Mouse (Mus musculus): ENCODE data around the gene Aars2. TPM values are rescaled to one million over a fixed set of nuclear protein-coding genes. Genes with fewer than 3 reads are reported as not detected.

The Aars2 gene
- polyA plus RNA-seq, 1 experiment from 2014 or later, result 21.0 TPM

GRCm38 (mm10) chr17:45503301-45503973 lies 3.2 kb upstream of the Aars2 start:
- Histone ChIP-seq H3K36me3 (no peaks in the 10 kb centered on the region; the same call in 1 of the 2 replicates), H3K9ac (no peak overlapping the region), H3K4me2 (no peak overlapping the region), H3K27me3 (no peaks in the 10 kb centered on the region), H3K27ac (no peak overlapping the region), H3K4me1 (peaks cover 7% of the 10 kb centered on the region; the same call in 1 of the 2 replicates), H3K9me3 (no peaks in the 10 kb centered on the region), H3K4me3 (no peak overlapping the region)
- 52% methylated on average over 5 of the region's 5 CpGs for WGBS
- ATAC-seq (ENCODE audit: borderline replicate concordance, extremely low read depth, low FRiP score, low TSS enrichment), result no peak

GRCm38 (mm10) chr17:45505941-45506465 lies 638 bp upstream of the Aars2 start:
- H3K9me3 ChIP-seq, result no peaks in the 10 kb centered on the region
- H3K4me3 ChIP-seq, result no peak overlapping the region; the same call in 1 of the 2 replicates
- H3K4me1 ChIP-seq, result peaks cover 7% of the 10 kb centered on the region; the same call in 1 of the 2 replicates
- H3K27me3 ChIP-seq, result no peaks in the 10 kb centered on the region
- H3K27ac ChIP-seq, result no peak overlapping the region
- ATAC-seq (ENCODE audit: borderline replicate concordance, extremely low read depth, low FRiP score, low TSS enrichment), result no peak
- peak overlapping the region; percentile 54 for H3K4me2 ChIP-seq
- H3K36me3 ChIP-seq, result peaks cover 7% of the 10 kb centered on the region
- no peak overlapping the region for H3K9ac ChIP-seq
- WGBS, result 61% methylated on average over 6 of the region's 6 CpGs

- no peak overlapping the region for H3K27ac ChIP-seq
- H3K36me3 ChIP-seq, result peaks cover 9% of the 10 kb centered on the region
- H3K9ac ChIP-seq, result no peak overlapping the region
- WGBS, result 83% methylated on average over 4 of the region's 4 CpGs
- no peak overlapping the region for H3K4me3 ChIP-seq
- no peak overlapping the region for H3K4me2 ChIP-seq
- peaks cover 7% of the 10 kb centered on the region; the same call in 1 of the 2 replicates for H3K4me1 ChIP-seq
- no peaks in the 10 kb centered on the region for H3K9me3 ChIP-seq
- no peak for ATAC-seq (ENCODE audit: borderline replicate concordance, extremely low read depth, low FRiP score, low TSS enrichment)
- no peaks in the 10 kb centered on the region for H3K27me3 ChIP-seq
Measured at GRCm38 (mm10) chr17:45510871-45511270, 4.2 kb downstream of the Aars2 start.

GRCm38 (mm10) chr17:45511757-45512156 lies 5.1 kb downstream of the Aars2 start:
- Histone ChIP-seq H3K27me3 (no peaks in the 10 kb centered on the region), H3K9ac (no peak overlapping the region), H3K4me2 (no peak overlapping the region), H3K9me3 (no peaks in the 10 kb centered on the region), H3K27ac (no peak overlapping the region), H3K4me3 (no peak overlapping the region), H3K36me3 (peaks cover 9% of the 10 kb centered on the region), H3K4me1 (peaks cover 7% of the 10 kb centered on the region; the same call in 1 of the 2 replicates)
- 91% methylated on average over 4 of the region's 4 CpGs for WGBS
- ATAC-seq (ENCODE audit: borderline replicate concordance, extremely low read depth, low FRiP score, low TSS enrichment), result no peak

- Histone ChIP-seq H3K27ac (no peak overlapping the region), H3K9ac (no peak overlapping the region), H3K4me3 (no peak overlapping the region), H3K27me3 (no peaks in the 10 kb centered on the region), H3K4me1 (no peaks in the 10 kb centered on the region), H3K9me3 (no peaks in the 10 kb centered on the region), H3K36me3 (0 out of 2 replicates have a peak, but pooled peaks cover 8% of the 10 kb centered on the region), H3K4me2 (no peak overlapping the region)
- WGBS, result 42% methylated on average over 15 of the region's 15 CpGs
- no peak for ATAC-seq (ENCODE audit: borderline replicate concordance, extremely low read depth, low FRiP score, low TSS enrichment)
Measured at GRCm38 (mm10) chr17:45515204-45515726, 8.6 kb downstream of the Aars2 start.

GRCm38 (mm10) chr17:45515806-45516205 lies 9.2 kb downstream of the Aars2 start:
- Histone ChIP-seq H3K27ac (no peak overlapping the region), H3K4me2 (no peak overlapping the region), H3K4me1 (no peaks in the 10 kb centered on the region), H3K9me3 (no peaks in the 10 kb centered on the region), H3K9ac (no peak overlapping the region), H3K4me3 (no peak overlapping the region), H3K27me3 (no peaks in the 10 kb centered on the region), H3K36me3 (0 out of 2 replicates have a peak, but pooled peaks cover 8% of the 10 kb centered on the region)
- 85% methylated on average over 10 of the region's 10 CpGs for WGBS
- no peak for ATAC-seq (ENCODE audit: borderline replicate concordance, extremely low read depth, low FRiP score, low TSS enrichment)

GRCm38 (mm10) chr17:45516488-45516887 lies 9.8 kb downstream of the Aars2 start:
- no peaks in the 10 kb centered on the region for H3K4me1 ChIP-seq
- 39% methylated on average over 8 of the region's 8 CpGs for WGBS

GRCm38 (mm10) chr17:45517135-45517534 lies 10.5 kb downstream of the Aars2 start:
- H3K9ac ChIP-seq, result no peak overlapping the region
- H3K9me3 ChIP-seq, result no peaks in the 10 kb centered on the region
- ATAC-seq (ENCODE audit: borderline replicate concordance, extremely low read depth, low FRiP score, low TSS enrichment), result no peak
- no peak overlapping the region for H3K4me2 ChIP-seq
- H3K36me3 ChIP-seq, result 0 out of 2 replicates have a peak, but pooled peaks cover 6% of the 10 kb centered on the region
- H3K4me1 ChIP-seq, result no peaks in the 10 kb centered on the region
- H3K27ac ChIP-seq, result no peak overlapping the region
- WGBS, result 87% methylated on average over 21 of the region's 21 CpGs
- H3K4me3 ChIP-seq, result no peak overlapping the region
- no peaks in the 10 kb centered on the region for H3K27me3 ChIP-seq

More at GRCm38 (mm10) chr17:45516488-45516887, 9.8 kb downstream of the Aars2 start:
- no peak overlapping the region for H3K4me3 ChIP-seq
- no peak overlapping the region for H3K4me2 ChIP-seq
- no peak overlapping the region for H3K9ac ChIP-seq
- no peak for ATAC-seq (ENCODE audit: borderline replicate concordance, extremely low read depth, low FRiP score, low TSS enrichment)
- no peaks in the 10 kb centered on the region for H3K9me3 ChIP-seq
- H3K27me3 ChIP-seq, result no peaks in the 10 kb centered on the region
- 0 out of 2 replicates have a peak, but pooled peaks cover 6% of the 10 kb centered on the region for H3K36me3 ChIP-seq
- H3K27ac ChIP-seq, result no peak overlapping the region

GRCm38 (mm10) chr17:45517549-45518215 lies 11.0 kb downstream of the Aars2 start:
- no peaks in the 10 kb centered on the region for H3K27me3 ChIP-seq
- H3K4me1 ChIP-seq, result 0 out of 2 replicates have a peak, but pooled peaks cover 4% of the 10 kb centered on the region
- 0 out of 2 replicates have a peak, but pooled peaks cover 6% of the 10 kb centered on the region for H3K36me3 ChIP-seq
- 87% methylated on average over 28 of the region's 28 CpGs for WGBS
- no peak overlapping the region for H3K27ac ChIP-seq
- H3K4me3 ChIP-seq, result no peak overlapping the region
- H3K4me2 ChIP-seq, result no peak overlapping the region
- no peaks in the 10 kb centered on the region for H3K9me3 ChIP-seq
- no peak overlapping the region for H3K9ac ChIP-seq
- ATAC-seq (ENCODE audit: borderline replicate concordance, extremely low read depth, low FRiP score, low TSS enrichment), result no peak

GRCm38 (mm10) chr17:45518766-45519475 lies 12.3 kb downstream of the Aars2 start:
- no peak for ATAC-seq (ENCODE audit: borderline replicate concordance, extremely low read depth, low FRiP score, low TSS enrichment)
- WGBS, result 85% methylated on average over 12 of the region's 12 CpGs

GRCm38 (mm10) chr17:45520136-45520535 lies 13.5 kb downstream of the Aars2 start:
- no peak overlapping the region for H3K9ac ChIP-seq
- no peak overlapping the region for H3K4me2 ChIP-seq
- WGBS, result 77% methylated on average over 11 of the region's 11 CpGs
- H3K4me3 ChIP-seq, result no peak overlapping the region
- ATAC-seq (ENCODE audit: borderline replicate concordance, extremely low read depth, low FRiP score, low TSS enrichment), result no peak
- H3K27ac ChIP-seq, result no peak overlapping the region
- H3K36me3 ChIP-seq, result 0 out of 2 replicates have a peak, but pooled peaks cover 6% of the 10 kb centered on the region
- H3K9me3 ChIP-seq, result no peaks in the 10 kb centered on the region
- peaks cover 17% of the 10 kb centered on the region; the same call in 1 of the 2 replicates for H3K27me3 ChIP-seq
- peaks cover 12% of the 10 kb centered on the region; the same call in 1 of the 2 replicates for H3K4me1 ChIP-seq

More at GRCm38 (mm10) chr17:45518766-45519475, 12.3 kb downstream of the Aars2 start:
- Histone ChIP-seq H3K27ac (no peak overlapping the region), H3K9me3 (no peaks in the 10 kb centered on the region), H3K9ac (no peak overlapping the region), H3K4me2 (no peak overlapping the region), H3K27me3 (peaks cover 6% of the 10 kb centered on the region; the same call in 1 of the 2 replicates), H3K4me1 (peaks cover 12% of the 10 kb centered on the region; the same call in 1 of the 2 replicates), H3K4me3 (no peak overlapping the region), H3K36me3 (0 out of 2 replicates have a peak, but pooled peaks cover 6% of the 10 kb centered on the region)
